Mouse (Mus musculus): ENCODE data around the gene Dnajc5g.

Gene Dnajc5g

DNA sequence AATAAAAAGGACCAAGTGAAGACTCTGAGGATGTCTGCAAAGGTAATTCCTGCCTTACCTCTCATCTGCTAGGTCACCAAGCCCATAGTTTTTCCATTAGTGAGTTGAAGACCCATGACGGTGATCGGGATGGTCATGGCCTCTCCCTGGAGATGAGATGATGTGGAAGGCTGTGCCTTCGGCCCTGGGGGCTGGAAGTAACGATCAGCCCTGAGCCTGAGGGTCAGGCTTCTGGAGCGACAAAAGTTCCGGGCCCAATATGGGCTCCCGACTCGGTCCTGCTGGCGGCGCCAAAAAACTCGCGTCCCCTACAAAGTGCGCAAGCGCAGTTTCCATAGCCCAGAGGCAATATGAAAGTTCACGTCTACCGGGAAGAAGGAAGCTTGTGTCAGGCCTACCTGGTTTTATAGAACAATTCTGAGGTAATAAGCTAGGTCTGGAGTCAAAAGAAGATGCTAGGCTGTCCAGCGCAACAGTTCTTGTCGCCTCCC lies 2.0 kb downstream of the Dnajc5g start, which contains the start of gene Slc30a3:
TSS of gene Slc30a3 (minus strand) at position 238 of the 491 bp plus-strand sequence.
- no peak for DNase-seq (ENCODE audit: low spot score)

DNA sequence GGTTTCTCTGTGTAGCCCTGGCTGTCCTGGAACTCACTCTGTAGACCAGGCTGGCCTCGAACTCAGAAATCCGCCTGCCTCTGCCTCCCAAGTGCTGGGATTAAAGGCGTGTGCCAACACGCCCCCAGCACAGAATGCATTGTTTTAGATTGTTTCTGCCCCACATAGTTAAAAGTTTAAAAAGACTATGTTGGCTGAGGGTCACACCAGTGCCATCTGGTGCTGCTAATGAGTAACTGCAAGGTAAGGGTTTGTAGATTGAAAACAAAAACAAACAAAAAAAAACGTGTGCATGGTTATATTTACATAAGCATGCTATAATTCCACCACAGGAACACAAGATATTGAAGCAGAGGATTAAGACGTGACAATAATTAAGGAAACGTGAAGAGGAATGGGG lies 4.7 kb downstream of the Dnajc5g start:
- DNase-seq (ENCODE audit: low spot score), result no peak

DNA sequence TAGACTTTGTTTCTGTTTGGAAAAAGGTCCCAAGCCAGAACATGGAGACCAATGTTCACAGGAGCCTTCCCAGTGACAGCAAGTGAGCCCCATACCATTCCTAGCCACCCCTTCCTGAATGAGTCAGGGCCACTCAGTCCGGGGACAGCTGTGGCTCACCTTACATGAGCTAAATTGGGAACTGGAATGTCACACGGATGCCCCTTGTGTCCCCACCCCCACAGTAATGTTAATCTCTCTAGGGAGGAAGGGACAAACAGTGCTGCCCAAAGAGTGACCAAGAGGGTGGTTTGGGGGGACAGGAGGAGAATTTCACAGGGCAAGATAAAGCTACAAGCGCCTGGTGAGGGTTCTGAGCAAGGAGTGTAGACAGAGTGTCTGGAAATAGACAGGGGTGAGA lies 10.3 kb downstream of the Dnajc5g start, which contains the start of gene Trim54:
TSS of gene Trim54 (plus strand) at position 359 of the 400 bp plus-strand sequence.
- DNase-seq (ENCODE audit: low spot score), result no peak

DNA sequence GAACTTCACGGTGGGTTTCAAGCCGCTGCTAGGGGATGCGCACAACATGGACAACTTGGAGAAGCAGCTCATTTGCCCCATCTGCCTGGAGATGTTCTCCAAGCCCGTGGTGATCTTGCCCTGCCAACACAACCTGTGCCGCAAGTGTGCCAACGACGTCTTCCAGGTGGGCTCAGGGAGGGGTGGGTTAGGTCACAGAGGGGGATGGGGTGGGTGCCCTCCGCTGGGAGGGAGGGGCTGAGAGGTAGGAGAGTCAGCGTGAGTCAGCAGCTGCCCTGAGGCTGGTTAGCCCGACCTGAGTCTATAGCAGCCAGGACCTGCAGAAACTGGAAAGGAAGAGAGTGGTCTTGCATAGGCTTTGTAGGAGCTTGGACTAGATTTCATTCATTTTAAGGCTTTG lies 10.8 kb downstream of the Dnajc5g start:
- no peak for DNase-seq (ENCODE audit: low spot score)

DNA sequence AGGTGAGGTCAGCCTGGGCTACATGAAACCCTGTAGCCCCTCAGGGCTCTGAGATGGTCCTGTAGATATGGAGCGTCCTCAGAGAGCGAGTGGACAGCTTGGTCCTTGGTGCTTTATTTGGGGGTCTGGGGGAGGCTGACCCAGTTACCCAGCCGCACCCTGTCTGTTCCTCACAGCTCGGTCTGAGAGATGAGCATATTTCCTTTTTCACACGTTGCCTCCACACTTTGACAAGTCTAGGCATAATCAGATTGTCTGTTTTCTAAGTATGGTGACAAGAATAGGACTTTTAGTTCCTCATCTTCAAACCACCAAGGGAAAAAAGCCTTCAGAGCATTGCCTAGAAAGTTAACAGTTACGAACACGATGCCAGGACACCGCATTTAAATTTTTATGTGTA lies 15.0 kb downstream of the Dnajc5g start:
- DNase-seq (ENCODE audit: low spot score), result no peak

DNA sequence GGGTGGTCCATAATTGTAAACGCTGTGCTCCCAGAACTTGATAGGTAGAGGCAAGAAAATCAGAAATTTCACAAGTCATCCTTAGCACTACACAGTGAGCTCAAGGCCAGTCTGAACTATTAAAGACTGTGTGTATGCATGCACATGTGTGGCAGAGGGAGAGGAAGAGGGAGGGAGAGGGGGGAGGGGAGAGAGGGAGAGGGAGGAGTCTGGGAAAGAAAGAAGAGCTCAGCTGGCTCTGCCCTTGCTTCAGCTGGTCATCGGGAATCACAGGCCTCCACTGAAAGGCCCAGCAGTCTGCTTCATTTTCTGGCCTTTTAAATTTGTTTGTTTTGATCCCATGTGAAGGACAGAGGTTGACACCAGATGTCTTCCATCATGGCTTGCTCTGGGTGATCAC lies 17.4 kb downstream of the Dnajc5g start:
- no peak for DNase-seq (ENCODE audit: low spot score)

DNA sequence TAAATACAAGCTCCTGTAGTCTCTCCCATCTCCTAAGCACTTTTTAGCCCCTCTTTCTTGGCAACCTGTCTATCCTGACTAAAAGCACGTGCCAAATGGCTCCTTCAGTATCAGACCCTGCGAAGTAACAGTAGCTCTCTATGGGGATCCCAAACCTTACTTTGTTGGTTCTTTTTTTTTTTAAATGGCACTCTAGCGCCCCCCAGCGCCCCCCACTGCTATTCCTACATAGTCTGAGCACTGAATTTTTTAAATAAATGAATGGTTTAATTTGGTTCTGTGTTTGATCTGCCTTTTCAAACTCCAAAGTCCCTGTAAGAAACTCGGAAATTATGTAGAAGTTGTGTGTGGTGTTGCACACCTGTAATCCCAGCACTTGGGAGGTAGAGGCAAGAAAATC lies 20.0 kb downstream of the Dnajc5g start:
- no peak for DNase-seq (ENCODE audit: low spot score)

DNA sequence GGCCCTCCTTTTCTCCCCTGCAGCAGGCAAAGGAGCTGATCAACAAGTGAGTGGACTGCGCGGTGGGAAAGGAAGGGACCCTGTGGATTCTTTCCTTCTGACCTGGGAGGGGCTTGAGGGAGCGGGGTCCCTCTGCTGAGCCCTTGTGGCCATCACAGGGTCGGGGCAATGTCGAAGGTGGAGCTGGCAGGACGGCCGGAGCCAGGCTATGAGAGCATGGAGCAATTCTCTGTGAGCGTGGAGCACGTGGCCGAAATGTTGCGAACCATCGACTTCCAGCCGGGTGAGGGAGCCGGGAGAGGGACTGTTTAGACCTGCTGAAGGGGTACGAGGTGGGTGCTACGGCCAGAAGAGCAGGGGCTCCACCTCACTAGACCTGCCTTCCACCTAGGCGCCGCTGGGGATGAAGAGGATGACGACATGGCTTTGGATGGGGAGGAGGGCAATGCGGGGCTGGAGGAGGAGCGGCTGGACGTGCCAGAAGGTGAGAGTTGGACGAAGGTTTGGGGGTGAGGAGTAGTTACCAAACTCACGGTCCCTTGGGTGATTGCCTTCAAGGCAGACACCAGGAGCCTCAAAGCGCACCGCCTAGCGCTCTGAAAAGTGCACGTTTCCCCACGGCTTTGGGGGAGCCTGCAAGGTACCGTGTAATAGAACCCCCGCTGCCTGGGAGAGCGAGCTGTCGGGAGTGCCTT lies 30.8 kb downstream of the Dnajc5g start:
- no peak for DNase-seq (ENCODE audit: low spot score)

DNA sequence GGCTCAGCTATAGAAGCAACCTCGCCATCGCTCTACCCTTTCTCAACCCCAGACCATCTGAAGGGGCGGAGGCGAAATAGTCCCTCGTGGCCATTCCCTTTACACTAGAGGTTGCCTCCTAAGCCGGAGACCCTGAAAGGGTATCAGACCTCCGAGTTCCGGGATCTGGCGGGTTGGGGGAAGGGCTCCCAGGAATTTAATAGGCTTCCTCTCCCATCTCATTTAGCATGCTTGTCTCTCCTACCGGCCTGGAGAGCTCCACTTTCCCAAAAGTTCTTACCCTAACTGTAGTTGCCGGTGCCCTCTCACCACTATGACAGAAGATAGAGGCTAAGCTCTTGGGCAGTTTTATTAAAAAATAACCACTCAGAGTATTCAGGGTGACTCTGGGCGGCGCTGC lies 31.6 kb downstream of the Dnajc5g start:
- DNase-seq (ENCODE audit: low spot score), result no peak

DNA sequence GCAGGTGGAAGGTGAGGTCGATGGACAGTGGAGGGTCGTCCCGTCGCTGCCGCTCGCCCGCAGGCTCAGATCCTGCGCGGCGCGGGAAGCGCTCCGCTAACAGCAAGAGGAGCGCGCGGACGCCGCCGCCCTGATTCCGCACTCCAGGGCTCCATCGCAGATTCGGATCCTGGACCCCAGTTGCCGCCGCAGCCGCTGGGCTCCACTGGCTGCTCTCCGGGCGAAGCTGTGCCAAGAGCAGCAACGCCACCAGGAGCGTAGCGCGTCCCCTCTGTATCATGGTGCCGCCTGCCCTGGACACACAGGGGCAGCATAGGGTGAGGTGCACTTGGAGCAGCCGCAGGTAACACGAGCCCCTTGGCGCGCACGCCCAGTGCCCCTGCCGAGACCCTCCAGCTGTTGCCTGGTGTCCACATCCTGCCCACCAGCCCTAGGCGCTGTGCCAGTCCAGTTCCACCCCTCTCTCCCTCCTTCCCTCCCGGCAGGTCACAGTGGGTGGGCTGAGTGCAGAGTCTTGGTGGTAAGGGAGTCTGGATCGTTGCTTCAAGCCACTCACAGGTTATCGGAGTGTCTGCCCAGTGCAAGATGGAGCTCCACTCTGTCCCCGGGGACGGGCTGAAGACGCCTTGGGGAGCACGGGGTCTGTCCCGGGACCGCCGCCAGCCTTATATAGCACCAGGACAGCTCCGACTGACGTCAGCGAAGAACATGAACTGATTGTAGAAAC lies 32.3 kb downstream of the Dnajc5g start, which contains the start of gene Ucn:
TSS of gene Ucn (minus strand) at position 589 of the 727 bp plus-strand sequence.
- no peak for DNase-seq (ENCODE audit: low spot score)

DNA sequence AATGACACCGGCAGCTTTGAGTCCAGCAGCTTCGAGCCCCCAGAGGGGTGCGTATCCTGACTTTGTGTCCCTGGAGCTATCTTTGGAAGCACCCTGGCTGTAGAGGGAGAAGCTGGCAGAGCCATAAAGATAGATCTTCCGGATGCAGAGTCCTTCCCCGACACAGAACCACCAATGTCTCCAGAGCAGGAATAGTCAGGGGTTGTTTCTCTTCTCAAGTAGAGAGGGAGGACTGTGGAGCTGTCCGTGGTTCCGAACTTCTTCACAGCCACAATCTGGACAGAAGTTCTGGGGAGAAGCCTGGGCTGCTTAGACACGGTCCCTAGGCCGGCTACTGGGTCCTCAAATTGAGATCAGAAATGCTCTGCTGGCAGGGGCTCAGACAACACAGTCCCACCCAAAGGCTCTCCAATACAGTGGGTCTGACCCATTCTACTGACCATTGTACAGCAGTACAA lies 32.9 kb downstream of the Dnajc5g start:
- peak; percentile 33 for DNase-seq (ENCODE audit: low spot score)

DNA sequence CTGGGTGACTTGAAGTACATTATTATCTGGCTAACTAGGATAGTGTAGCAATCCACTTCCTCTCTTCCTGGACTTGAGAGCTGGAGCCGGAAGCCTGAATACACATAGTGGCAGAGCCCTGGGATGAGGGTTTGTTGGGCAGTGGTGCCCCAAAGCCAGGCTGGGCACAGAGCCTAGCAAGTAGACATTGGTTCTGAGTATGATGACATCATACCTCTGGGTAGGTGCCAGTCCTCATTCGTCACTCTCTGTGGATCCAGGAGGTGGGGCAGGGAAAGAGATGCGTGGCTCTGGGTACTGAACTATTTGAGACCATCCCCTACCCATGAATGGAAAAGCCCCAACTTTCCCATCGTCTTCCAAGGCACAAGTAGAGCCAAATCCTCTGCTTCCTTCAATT lies 43.7 kb downstream of the Dnajc5g start:
- DNase-seq (ENCODE audit: low spot score), result no peak

DNA sequence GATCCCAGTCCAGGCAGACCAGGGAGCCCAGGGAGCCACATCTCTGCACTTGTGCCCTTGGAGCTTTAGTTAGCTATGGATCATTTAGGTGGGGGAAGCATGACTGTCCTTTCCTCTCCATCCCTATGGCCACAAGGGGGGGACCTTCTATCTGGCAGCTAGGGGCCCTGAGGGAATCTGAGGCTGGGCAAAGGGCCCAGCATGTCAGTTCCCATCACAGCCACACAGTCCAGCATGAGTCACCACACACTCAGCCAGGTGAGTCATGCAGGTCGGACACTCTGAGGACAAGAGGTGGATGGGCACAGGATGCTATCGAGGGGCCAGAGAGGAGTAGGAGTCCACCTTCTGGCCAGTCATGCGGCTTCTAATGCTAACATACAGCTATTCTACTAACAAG lies 45.7 kb downstream of the Dnajc5g start:
- no peak for DNase-seq (ENCODE audit: low spot score)

DNA sequence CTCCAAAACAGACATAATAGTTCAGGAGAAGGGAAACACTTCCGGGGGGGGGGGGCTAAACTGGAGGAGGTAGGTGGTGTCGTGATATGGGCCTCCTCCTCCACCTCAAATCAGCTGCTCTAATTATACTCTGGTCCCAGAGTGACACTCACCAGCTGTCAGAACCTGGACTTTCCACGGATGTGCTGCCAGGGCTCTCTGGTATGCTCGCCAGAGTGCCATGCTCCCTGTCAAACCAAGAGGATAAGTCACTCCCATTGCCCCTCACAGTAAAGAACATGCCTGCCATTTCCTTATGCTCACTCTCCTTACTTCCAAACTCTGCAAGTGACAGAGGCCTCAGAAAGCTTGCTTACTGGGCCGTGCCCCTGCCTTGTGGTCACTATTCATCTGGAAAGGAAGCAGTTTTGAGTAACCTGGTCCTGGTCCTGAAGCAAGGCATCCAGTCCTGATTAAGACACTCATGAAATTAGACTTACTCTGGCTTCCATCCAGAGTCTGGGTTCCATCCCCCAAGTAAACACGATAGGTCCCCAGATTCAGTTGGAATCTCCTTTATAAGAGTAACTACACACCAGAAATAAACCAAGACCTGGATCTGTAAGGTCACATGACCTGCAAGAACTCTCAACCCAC lies 47.5 kb downstream of the Dnajc5g start:
- DNase-seq (ENCODE audit: low spot score), result no peak

DNA sequence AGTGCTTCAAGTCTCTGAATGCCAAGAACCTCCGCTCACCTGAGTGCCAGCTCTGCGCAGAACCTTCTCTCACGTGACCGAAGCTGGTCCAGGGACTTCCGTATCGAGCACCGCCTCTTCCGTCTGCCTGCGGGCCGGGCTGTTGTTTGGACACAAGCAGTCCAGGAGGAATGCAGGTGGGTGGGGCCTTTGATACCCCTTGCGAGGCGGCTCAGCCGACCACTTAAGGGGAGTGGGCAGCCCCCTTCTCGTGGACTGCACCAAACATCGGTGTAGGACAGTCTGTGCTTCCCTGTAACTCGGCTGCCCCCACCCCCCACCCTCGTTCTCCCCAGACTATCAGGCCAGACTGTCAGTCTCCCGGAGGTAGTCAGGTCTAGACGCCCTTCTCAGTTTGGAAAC lies 48.1 kb downstream of the Dnajc5g start, which contains the start of gene Mpv17:
TSS of gene Mpv17 (minus strand) at position 100 of the 402 bp plus-strand sequence.
- DNase-seq (ENCODE audit: low spot score), result peak; percentile 88
